Mouse (Mus musculus) liver, adult 2 months (tissue): ENCODE results near the gene Paqr7.

Experiments
- CTCF ChIP-seq: fragments of 200-500 bp; IDR thresholded peaks from 2 replicates; pipeline ENCODE4 v1.5.1; 2011; ENCODE audit warnings: low read depth, low read length, control low read depth
- POLR2A ChIP-seq: fragments of 200-500 bp; IDR thresholded peaks from 2 replicates; pipeline ENCODE4 v1.6.1; 2011; ENCODE audit warnings: low read length, control low read depth; ENCODE audit not compliant: insufficient read depth; ENCODE audit errors: extremely low read depth

DNA sequence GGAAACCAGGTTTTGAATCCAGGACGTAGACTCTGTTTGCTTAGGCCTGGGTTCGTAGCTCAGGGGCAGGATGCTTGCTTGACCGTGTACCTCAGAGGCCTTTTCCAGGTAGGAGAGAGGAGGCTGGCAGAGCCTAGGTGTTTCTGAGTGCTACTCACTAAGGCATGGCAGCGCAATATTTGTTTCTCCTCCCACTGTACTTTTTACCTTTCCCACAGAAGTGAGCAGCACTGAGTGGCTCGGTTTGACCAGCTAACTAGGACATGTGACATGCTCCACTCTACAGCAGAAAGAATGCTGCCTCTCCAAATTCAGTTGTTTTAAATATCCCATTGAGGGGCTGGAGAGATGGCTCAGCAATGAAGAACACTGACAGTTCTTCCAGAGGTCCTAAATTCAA is 8.3 kb upstream of the Paqr7 start:
- no peak for TF ChIP-seq POLR2A
- TF ChIP-seq CTCF = no peak
